Mouse (Mus musculus) ES-E14 (cell line): ENCODE data around the gene Ddx56. TPM values are rescaled to one million over a fixed set of nuclear protein-coding genes. Genes with fewer than 3 reads are reported as not detected.

Source experiments
- DNase-seq: peaks from one replicate; pipeline ENCODE4 v3.0.0-alpha.2; 2013; ENCODE audit warnings: low read depth, low spot score
- H3K27ac ChIP-seq: 2 replicates; pipeline ENCODE4 v1.5.1; 2012; ENCODE audit warnings: low read depth, mild to moderate bottlenecking, low read length, moderate library complexity, mixed read lengths; ENCODE audit not compliant: poor library complexity, insufficient read depth, severe bottlenecking
- H3K36me3 ChIP-seq: 2 replicates; pipeline ENCODE4 v1.6.1; 2012; ENCODE audit warnings: mild to moderate bottlenecking, low read length, moderate library complexity, mixed read lengths; ENCODE audit not compliant: control insufficient read depth, poor library complexity, insufficient read depth, severe bottlenecking
- H3K4me1 ChIP-seq, 2 experiments: fragments of 150-350 bp in 1 of 2; sonication (generic) in 1 of 2; 2 replicates each; pipeline ENCODE4 v1.6.1; 2012; ENCODE audit warnings: low read length in 2 of 2, mild to moderate bottlenecking in 1 of 2, mixed read lengths in 1 of 2; ENCODE audit not compliant: control insufficient read depth in 2 of 2, insufficient read depth in 2 of 2, poor library complexity in 1 of 2
- H3K4me3 ChIP-seq, 2 experiments: fragments of 150-350 bp in 1 of 2; sonication (generic) in 1 of 2; 2 replicates each; pipeline ENCODE4 v1.5.1; 2012; ENCODE audit warnings: low read length in 2 of 2, low read depth in 1 of 2, mild to moderate bottlenecking in 1 of 2, mixed read lengths in 1 of 2; ENCODE audit not compliant: insufficient read depth in 1 of 2, poor library complexity in 1 of 2, severe bottlenecking in 1 of 2
- H3K9ac ChIP-seq: 2 replicates; pipeline ENCODE4 v1.6.1; 2012; ENCODE audit warnings: low read depth, mild to moderate bottlenecking, low read length, mixed read lengths; ENCODE audit not compliant: poor library complexity, insufficient read depth, severe bottlenecking
- H3K9me3 ChIP-seq: fragments of 150-350 bp; sonication (generic); 2 replicates; pipeline ENCODE4 v1.6.1; 2012; ENCODE audit warnings: low read depth, mild to moderate bottlenecking, low read length; ENCODE audit not compliant: control insufficient read depth, insufficient read depth
- CHD2 ChIP-seq: IDR thresholded peaks from 2 replicates; pipeline ENCODE4 v1.6.1; 2014; ENCODE audit warnings: mild to moderate bottlenecking, low read depth, low read length, inconsistent platforms
- HCFC1 ChIP-seq: IDR thresholded peaks from 2 replicates; pipeline ENCODE4 v1.6.1; 2012; ENCODE audit warnings: low read length, inconsistent platforms, borderline replicate concordance; ENCODE audit not compliant: insufficient read depth
- MAFK ChIP-seq: IDR thresholded peaks from 2 replicates; pipeline ENCODE4 v1.6.1; 2014; ENCODE audit warnings: mild to moderate bottlenecking, low read depth, low read length, inconsistent platforms; ENCODE audit not compliant: insufficient read depth
- ZC3H11A ChIP-seq: IDR thresholded peaks from 2 replicates; pipeline ENCODE4 v1.6.1; 2012; ENCODE audit warnings: low read depth, mild to moderate bottlenecking, inconsistent platforms, low read length, borderline replicate concordance
- ZNF384 ChIP-seq: IDR thresholded peaks from 2 replicates; pipeline ENCODE4 v1.6.1; 2012; ENCODE audit warnings: low read depth, low read length, inconsistent platforms
- in situ Hi-C, 2 experiments: fragments of 600-800 bp; cut with MboI; formaldehyde crosslinking; loops; one replicate each; pipeline ENCODE4 v1.15.1; 2025; ENCODE audit warnings: low sequenced_read_pairs in 2 of 2, inconsistent platforms in 1 of 2; ENCODE audit not compliant: unreplicated experiment in 2 of 2
- total RNA-seq: library from RNA; depleted of rRNA; stranded (reverse); fragments of 300-350 nt; gene quantifications from 2 replicates; pipeline ENCODE4 v1.2.3, GENCODE M21; 2012

The Ddx56 gene
- total RNA-seq, 1 experiment: 170 TPM

DNA sequence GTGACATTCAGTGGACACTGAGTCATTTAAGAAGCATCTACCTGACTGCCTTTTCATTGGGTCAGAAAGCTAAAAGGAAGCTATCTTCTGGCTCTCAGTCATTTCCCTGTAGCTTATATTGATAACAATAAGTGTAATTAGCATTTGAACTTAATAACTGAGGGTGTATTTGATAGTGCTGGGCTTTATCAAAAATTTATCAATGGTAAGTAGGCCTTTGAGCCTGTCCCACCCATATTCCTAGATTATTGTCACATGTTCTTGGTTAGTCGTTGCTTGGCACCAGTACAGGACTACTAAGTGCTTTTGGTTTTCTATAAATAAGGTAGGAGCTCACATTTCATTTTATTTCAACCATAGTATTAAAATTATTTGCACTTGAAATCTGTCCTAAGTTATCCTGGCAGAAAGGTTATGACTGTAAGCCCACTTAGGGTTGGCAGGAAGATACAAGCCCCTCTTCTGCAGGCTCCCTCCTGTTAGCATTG, 38.4 kb upstream of the Ddx56 start:
- Histone ChIP-seq H3K4me3 (no peak overlapping the region), H3K36me3 (peaks cover 9% of the 10 kb centered on the region), H3K27ac (no peak overlapping the region), H3K9me3 (no peaks in the 10 kb centered on the region), H3K9ac (no peak overlapping the region), H3K4me1 (no peaks in the 10 kb centered on the region)
- DNase-seq: no peak
- no peak for TF ChIP-seq HCFC1
- in situ Hi-C loops: no loop called here

DNA sequence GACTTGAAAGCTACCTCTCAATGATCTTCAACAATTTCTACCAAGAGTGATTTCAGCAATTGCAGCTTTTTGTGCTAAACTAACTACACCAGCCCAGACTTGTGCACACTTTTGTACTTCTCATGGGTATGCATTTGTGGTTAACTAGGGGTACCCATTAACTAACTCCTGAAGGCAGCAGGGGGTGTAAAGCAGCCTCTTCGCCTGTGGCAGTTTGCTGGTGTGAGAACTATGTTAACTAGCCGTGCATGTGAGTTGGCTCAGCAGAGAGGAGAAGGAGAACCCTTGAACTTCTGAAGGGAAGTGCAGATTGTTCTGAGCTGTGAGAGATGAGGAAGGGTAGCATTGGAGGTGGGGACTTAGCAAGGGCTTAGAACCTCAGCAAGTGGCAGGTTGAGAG, 35.2 kb upstream of the Ddx56 start:
- H3K9ac ChIP-seq: no peak overlapping the region
- TF ChIP-seq MAFK (no peak), ZNF384 (no peak), HCFC1 (no peak), ZC3H11A (no peak), CHD2 (no peak)
- H3K4me3 ChIP-seq: no peak overlapping the region
- H3K4me1 ChIP-seq: no peaks in the 10 kb centered on the region
- no peak overlapping the region for H3K27ac ChIP-seq
- peaks cover 12% of the 10 kb centered on the region for H3K36me3 ChIP-seq
- no peak for DNase-seq
- in situ Hi-C loops: no loop called here
- H3K9me3 ChIP-seq: no peaks in the 10 kb centered on the region

DNA sequence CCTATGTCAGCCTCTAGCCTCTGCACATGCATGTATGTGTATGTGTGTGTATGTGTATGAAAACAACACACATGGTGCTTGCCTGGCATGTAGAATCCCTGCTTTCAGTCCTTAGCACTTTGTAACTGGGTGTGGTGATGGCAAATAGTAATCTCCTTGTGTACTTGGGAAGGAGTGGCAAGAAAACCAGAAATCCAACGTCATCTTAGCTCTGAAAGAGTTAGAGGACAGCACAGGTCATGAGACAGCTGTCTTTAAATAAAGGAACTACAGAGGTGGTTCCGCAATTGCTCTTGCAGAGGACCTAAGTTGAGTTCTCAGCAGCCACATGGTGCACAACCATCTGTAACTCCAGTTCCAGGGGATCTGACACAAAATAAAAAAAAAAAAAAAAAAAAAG, 31.9 kb upstream of the Ddx56 start:
- H3K4me3 ChIP-seq: no peak overlapping the region
- H3K9me3 ChIP-seq: no peaks in the 10 kb centered on the region
- in situ Hi-C loops: no loop called here
- H3K4me1 ChIP-seq: peaks cover 0 to 2% of the 10 kb centered on the region in 2 experiments; a peak in 2 of 4 replicates
- no peak for TF ChIP-seq HCFC1
- no peak for TF ChIP-seq MAFK
- TF ChIP-seq ZNF384: no peak
- TF ChIP-seq CHD2: no peak
- TF ChIP-seq ZC3H11A: no peak
- no peak overlapping the region for H3K9ac ChIP-seq
- H3K27ac ChIP-seq: no peak overlapping the region
- no peak for DNase-seq
- peaks cover 13% of the 10 kb centered on the region for H3K36me3 ChIP-seq

- in situ Hi-C loops: no loop called here
- no peak for TF ChIP-seq ZC3H11A
- TF ChIP-seq HCFC1: no peak
- TF ChIP-seq CHD2: no peak
- TF ChIP-seq MAFK: peak; percentile 69
- no peak for TF ChIP-seq ZNF384
- peaks cover 2 to 4% of the 10 kb centered on the region in 2 experiments; a peak in 3 of 4 replicates for H3K4me1 ChIP-seq
- no peak overlapping the region for H3K4me3 ChIP-seq
- no peaks in the 10 kb centered on the region for H3K9me3 ChIP-seq
- peaks cover 11% of the 10 kb centered on the region for H3K36me3 ChIP-seq
- H3K27ac ChIP-seq: no peak overlapping the region
- no peak overlapping the region for H3K9ac ChIP-seq
- no peak for DNase-seq
These were observed 28.5 kb upstream of the Ddx56 start for GRCm38 (mm10) chr11:6296077-6296476.

DNA sequence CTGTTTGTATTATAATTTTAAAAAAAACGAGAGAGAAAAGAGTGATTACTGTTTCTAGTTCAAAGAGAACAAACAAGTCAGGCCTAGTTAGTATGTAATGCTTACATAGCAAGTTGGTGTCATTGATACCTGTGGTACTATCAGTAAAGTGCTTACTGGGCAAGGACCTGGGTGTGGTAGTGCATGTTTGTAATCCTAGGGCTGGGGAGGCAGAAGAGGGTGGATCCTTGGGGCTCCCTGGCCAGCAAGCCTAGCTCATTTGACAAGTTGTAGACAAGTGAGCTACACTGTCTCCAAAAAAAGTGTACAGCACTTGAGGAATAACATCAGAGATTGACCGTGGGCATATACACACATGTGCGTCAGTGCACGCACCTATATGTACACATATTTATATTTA, 27.1 kb upstream of the Ddx56 start:
- Histone ChIP-seq H3K4me3 (no peak overlapping the region), H3K36me3 (peaks cover 11% of the 10 kb centered on the region), H3K9ac (no peak overlapping the region), H3K27ac (no peak overlapping the region), H3K9me3 (no peaks in the 10 kb centered on the region), H3K4me1 (peaks cover 2 to 4% of the 10 kb centered on the region in 2 experiments; a peak in 3 of 4 replicates)
- TF ChIP-seq ZNF384: no peak
- TF ChIP-seq HCFC1: no peak
- no peak for TF ChIP-seq ZC3H11A
- TF ChIP-seq MAFK: no peak
- DNase-seq: no peak
- in situ Hi-C loops: no loop called here
